Mouse (Mus musculus) heart, postnatal 0 days (tissue): ENCODE measurements at regions not wholly inside any gene's neighbourhood (a gene's known extent, or its start where the extent isn't known, plus 50 kb on each side); places are given as distances from the start of the nearest gene placed in this dataset.

Experiments
- CTCF ChIP-seq: IDR thresholded peaks from 2 replicates; pipeline ENCODE4 v1.5.1; 2016; ENCODE audit warnings: antibody characterized with exemption, control low read depth, low read depth
- EP300 ChIP-seq: IDR thresholded peaks from 2 replicates; pipeline ENCODE4 v1.6.1; 2016; ENCODE audit warnings: antibody characterized with exemption, low read depth

DNA sequence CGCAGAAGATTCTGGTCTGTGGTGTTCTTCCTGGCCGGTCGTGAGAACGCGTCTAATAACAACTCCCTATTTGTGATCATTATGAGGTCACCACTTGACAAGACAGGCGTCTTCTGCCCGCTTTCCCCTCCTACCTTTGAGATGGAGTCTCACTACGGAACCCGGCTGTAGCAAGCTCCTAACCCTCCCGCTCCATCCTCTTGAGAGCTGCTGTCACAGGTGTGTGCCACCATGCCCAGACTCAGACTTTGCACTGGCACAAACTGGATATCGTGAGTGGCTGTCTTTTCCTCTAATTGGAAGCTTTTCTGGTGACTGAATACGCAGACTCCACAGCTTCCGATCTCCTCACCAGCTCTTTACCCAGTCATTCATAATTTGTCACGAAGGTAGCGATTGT lies 346.0 kb downstream of the Pmp22 start:
- TF ChIP-seq CTCF (no peak), EP300 (no peak)
